Mouse (Mus musculus) megakaryocyte, embryonic 14.5 days (primary cell): ENCODE results near the gene Stim1.

Experiments
- FLI1 ChIP-seq: IDR thresholded peaks from 2 replicates; pipeline ENCODE4 v1.6.1; 2012; ENCODE audit warnings: low read length, inconsistent platforms, mixed read lengths
- GATA1 ChIP-seq: IDR thresholded peaks from 3 replicates; pipeline ENCODE4 v1.6.1; 2012; ENCODE audit warnings: mixed read lengths, low read length, inconsistent platforms, borderline replicate concordance

- no peak for TF ChIP-seq FLI1
- no peak for TF ChIP-seq GATA1
These were observed 46.5 kb downstream of the Stim1 start for GRCm38 (mm10) chr7:102314107-102314506.
